Mouse (Mus musculus): ENCODE results near the gene Atp13a2.

Gene Atp13a2

GRCm38 (mm10) chr4:141005983-141006382, 19.3 kb downstream of the Atp13a2 start:
- no peak for DNase-seq (ENCODE audit: low spot score)

- peak; percentile 40 for DNase-seq (ENCODE audit: low spot score)
These were observed 21.4 kb downstream of the Atp13a2 start for GRCm38 (mm10) chr4:141008028-141008427.

GRCm38 (mm10) chr4:141010118-141010517, 23.4 kb downstream of the Atp13a2 start, which contains the start of gene Mfap2:
Gene Mfap2, plus strand, starts transcription at chr4:141010418.
- DNase-seq (ENCODE audit: low spot score) = no peak

GRCm38 (mm10) chr4:141010526-141010925, 23.9 kb downstream of the Atp13a2 start:
- no peak for DNase-seq (ENCODE audit: low spot score)

- DNase-seq (ENCODE audit: low spot score) = no peak
These were observed 24.3 kb downstream of the Atp13a2 start for GRCm38 (mm10) chr4:141010941-141011429.

- DNase-seq (ENCODE audit: low spot score) = no peak
These were observed 25.1 kb downstream of the Atp13a2 start for GRCm38 (mm10) chr4:141011556-141012328.

- DNase-seq (ENCODE audit: low spot score) = no peak
These were observed 25.9 kb downstream of the Atp13a2 start for GRCm38 (mm10) chr4:141012558-141012957.

GRCm38 (mm10) chr4:141014114-141014513, 27.4 kb downstream of the Atp13a2 start:
- no peak for DNase-seq (ENCODE audit: low spot score)

- DNase-seq (ENCODE audit: low spot score) = no peak
These were observed 28.2 kb downstream of the Atp13a2 start for GRCm38 (mm10) chr4:141014856-141015255.

- DNase-seq (ENCODE audit: low spot score) = no peak
These were observed 28.7 kb downstream of the Atp13a2 start for GRCm38 (mm10) chr4:141015356-141015755.

- DNase-seq (ENCODE audit: low spot score) = no peak
These were observed 29.6 kb downstream of the Atp13a2 start for GRCm38 (mm10) chr4:141016311-141016710.

GRCm38 (mm10) chr4:141017657-141018436, 31.2 kb downstream of the Atp13a2 start:
- no peak for DNase-seq (ENCODE audit: low spot score)

GRCm38 (mm10) chr4:141020220-141020619, 33.5 kb downstream of the Atp13a2 start:
- DNase-seq (ENCODE audit: low spot score) = no peak

GRCm38 (mm10) chr4:141020811-141021613, 34.3 kb downstream of the Atp13a2 start:
- DNase-seq (ENCODE audit: low spot score) = no peak

- DNase-seq (ENCODE audit: low spot score) = no peak
These were observed 34.9 kb downstream of the Atp13a2 start for GRCm38 (mm10) chr4:141021614-141021929.

- no peak for DNase-seq (ENCODE audit: low spot score)
These were observed 37.4 kb downstream of the Atp13a2 start for GRCm38 (mm10) chr4:141024052-141024451.

- no peak for DNase-seq (ENCODE audit: low spot score)
These were observed 38.3 kb downstream of the Atp13a2 start for GRCm38 (mm10) chr4:141024992-141025391.

- no peak for DNase-seq (ENCODE audit: low spot score)
These were observed 44.0 kb downstream of the Atp13a2 start for GRCm38 (mm10) chr4:141030541-141031206.

GRCm38 (mm10) chr4:141031733-141032132, 45.1 kb downstream of the Atp13a2 start:
- peak; percentile 80 for DNase-seq (ENCODE audit: low spot score)

GRCm38 (mm10) chr4:141033606-141034549, 47.2 kb downstream of the Atp13a2 start:
- peak; percentile 58 for DNase-seq (ENCODE audit: low spot score)

GRCm38 (mm10) chr4:141041117-141041516, 54.4 kb downstream of the Atp13a2 start:
- no peak for DNase-seq (ENCODE audit: low spot score)

Data from urinary bladder, postnatal 14 days (tissue).